Mouse (Mus musculus): ENCODE measurements at regions not wholly inside any gene's neighbourhood (a gene's known extent, or its start where the extent isn't known, plus 50 kb on each side); places are given as distances from the start of the nearest gene placed in this dataset.
A peak's percentile ranks its signal among the peaks of the same experiment; 100 is the strongest.

- H3K27ac ChIP-seq (ENCODE audit: insufficient read depth, low read depth, low read length) = no peak overlapping the region
- H3K4me1 ChIP-seq (ENCODE audit: control insufficient read depth, insufficient read depth, low read length) = no peaks in the 10 kb centered on the region
- H3K36me3 ChIP-seq (ENCODE audit: control insufficient read depth, insufficient read depth, low read length) = no peaks in the 10 kb centered on the region
- no peak overlapping the region for H3K4me3 ChIP-seq (ENCODE audit: insufficient read depth, low read depth, low read length)
- TF ChIP-seq CTCF (conservative IDR thresholded peaks at IDR 0.05; ENCODE audit: insufficient read depth, insufficient read length, low read depth, low read length) (no peak), POLR2A (IDR thresholded peaks at IDR 0.05; ENCODE audit: low read depth, low read length) (no peak)
- WGBS = 65% methylated on average over 3 of the region's 3 CpGs
- DNase-seq = no peak
- no peaks in the 10 kb centered on the region for H3K27me3 ChIP-seq (replicated peaks; ENCODE audit: control insufficient read depth, insufficient read depth, low read length)
These were observed 131.4 kb downstream of the Tex36 start for GRCm38 (mm10) chr7:133470620-133470958.

- Histone ChIP-seq H3K27ac (ENCODE audit: insufficient read depth, low read depth, low read length) (no peak overlapping the region), H3K4me1 (ENCODE audit: control insufficient read depth, insufficient read depth, low read length) (no peaks in the 10 kb centered on the region), H3K27me3 (replicated peaks; ENCODE audit: control insufficient read depth, insufficient read depth, low read length) (no peaks in the 10 kb centered on the region), H3K36me3 (ENCODE audit: control insufficient read depth, insufficient read depth, low read length) (no peaks in the 10 kb centered on the region), H3K4me3 (ENCODE audit: insufficient read depth, low read depth, low read length) (no peak overlapping the region)
- no peak for DNase-seq
- 62% methylated on average over 6 of the region's 6 CpGs for WGBS
- TF ChIP-seq POLR2A (IDR thresholded peaks at IDR 0.05; ENCODE audit: low read depth, low read length) = no peak
- TF ChIP-seq CTCF (conservative IDR thresholded peaks at IDR 0.05; ENCODE audit: insufficient read depth, insufficient read length, low read depth, low read length) = no peak
These were observed 131.9 kb downstream of the Tex36 start for GRCm38 (mm10) chr7:133469952-133470619.

- TF ChIP-seq POLR2A (IDR thresholded peaks at IDR 0.05; ENCODE audit: low read depth, low read length) (no peak), CTCF (conservative IDR thresholded peaks at IDR 0.05; ENCODE audit: insufficient read depth, insufficient read length, low read depth, low read length) (no peak)
- H3K4me3 ChIP-seq (ENCODE audit: insufficient read depth, low read depth, low read length) = no peak overlapping the region
- H3K27ac ChIP-seq (ENCODE audit: insufficient read depth, low read depth, low read length) = no peak overlapping the region
- DNase-seq = no peak
- WGBS = 79% methylated on average over 3 of the region's 3 CpGs
- no peaks in the 10 kb centered on the region for H3K27me3 ChIP-seq (replicated peaks; ENCODE audit: control insufficient read depth, insufficient read depth, low read length)
- no peaks in the 10 kb centered on the region for H3K4me1 ChIP-seq (ENCODE audit: control insufficient read depth, insufficient read depth, low read length)
- no peaks in the 10 kb centered on the region for H3K36me3 ChIP-seq (ENCODE audit: control insufficient read depth, insufficient read depth, low read length)
These were observed 132.9 kb downstream of the Tex36 start for GRCm38 (mm10) chr7:133469106-133469505.

- Histone ChIP-seq H3K27me3 (replicated peaks; ENCODE audit: control insufficient read depth, insufficient read depth, low read length) (no peaks in the 10 kb centered on the region; the same call in 1 of the 2 replicates), H3K36me3 (ENCODE audit: control insufficient read depth, insufficient read depth, low read length) (no peaks in the 10 kb centered on the region), H3K4me3 (ENCODE audit: insufficient read depth, low read depth, low read length) (no peak overlapping the region), H3K4me1 (ENCODE audit: control insufficient read depth, insufficient read depth, low read length) (no peaks in the 10 kb centered on the region), H3K27ac (ENCODE audit: insufficient read depth, low read depth, low read length) (no peak overlapping the region)
- no peak for TF ChIP-seq POLR2A (IDR thresholded peaks at IDR 0.05; ENCODE audit: low read depth, low read length)
- DNase-seq = no peak
- WGBS = 51% methylated on average over 3 of the region's 3 CpGs
These were observed 133.6 kb downstream of the Tex36 start for GRCm38 (mm10) chr7:133468346-133468745.

GRCm38 (mm10) chr7:133467579-133467978 lies 134.4 kb downstream of the Tex36 start:
- DNase-seq = no peak
- Histone ChIP-seq H3K27ac (ENCODE audit: insufficient read depth, low read depth, low read length) (no peak overlapping the region), H3K4me1 (ENCODE audit: control insufficient read depth, insufficient read depth, low read length) (no peaks in the 10 kb centered on the region), H3K4me3 (ENCODE audit: insufficient read depth, low read depth, low read length) (no peak overlapping the region), H3K27me3 (replicated peaks; ENCODE audit: control insufficient read depth, insufficient read depth, low read length) (no peaks in the 10 kb centered on the region; the same call in 1 of the 2 replicates), H3K36me3 (ENCODE audit: control insufficient read depth, insufficient read depth, low read length) (no peaks in the 10 kb centered on the region)
- TF ChIP-seq CTCF (conservative IDR thresholded peaks at IDR 0.05; ENCODE audit: insufficient read depth, insufficient read length, low read depth, low read length) (no peak), POLR2A (IDR thresholded peaks at IDR 0.05; ENCODE audit: low read depth, low read length) (no peak)
- WGBS = 91% methylated on average over 3 of the region's 3 CpGs

GRCm38 (mm10) chr7:133459306-133459705 lies 142.7 kb downstream of the Tex36 start:
- Histone ChIP-seq H3K27ac (ENCODE audit: insufficient read depth, low read depth, low read length) (no peak overlapping the region), H3K4me3 (ENCODE audit: insufficient read depth, low read depth, low read length) (no peak overlapping the region)
- WGBS = 66% methylated on average over 7 of the region's 7 CpGs

GRCm38 (mm10) chr7:133457436-133458324 lies 144.3 kb downstream of the Tex36 start:
- H3K27me3 ChIP-seq (replicated peaks; ENCODE audit: control insufficient read depth, insufficient read depth, low read length) = no peaks in the 10 kb centered on the region
- WGBS = 57% methylated on average over 16 of the region's 16 CpGs
- H3K27ac ChIP-seq (ENCODE audit: insufficient read depth, low read depth, low read length) = no peak overlapping the region
- peak; percentile 14 for DNase-seq
- no peaks in the 10 kb centered on the region for H3K4me1 ChIP-seq (ENCODE audit: control insufficient read depth, insufficient read depth, low read length)
- no peak overlapping the region for H3K4me3 ChIP-seq (ENCODE audit: insufficient read depth, low read depth, low read length)
- H3K36me3 ChIP-seq (ENCODE audit: control insufficient read depth, insufficient read depth, low read length) = no peaks in the 10 kb centered on the region
- TF ChIP-seq POLR2A (IDR thresholded peaks at IDR 0.05; ENCODE audit: low read depth, low read length) (no peak), CTCF (conservative IDR thresholded peaks at IDR 0.05; ENCODE audit: insufficient read depth, insufficient read length, low read depth, low read length) (no peak)

More at GRCm38 (mm10) chr7:133459306-133459705, 142.7 kb downstream of the Tex36 start:
- DNase-seq = no peak
- Histone ChIP-seq H3K4me1 (ENCODE audit: control insufficient read depth, insufficient read depth, low read length) (no peaks in the 10 kb centered on the region), H3K27me3 (replicated peaks; ENCODE audit: control insufficient read depth, insufficient read depth, low read length) (no peaks in the 10 kb centered on the region; the same call in 1 of the 2 replicates), H3K36me3 (ENCODE audit: control insufficient read depth, insufficient read depth, low read length) (no peaks in the 10 kb centered on the region)
- TF ChIP-seq CTCF (conservative IDR thresholded peaks at IDR 0.05; ENCODE audit: insufficient read depth, insufficient read length, low read depth, low read length) = no peak
- TF ChIP-seq POLR2A (IDR thresholded peaks at IDR 0.05; ENCODE audit: low read depth, low read length) = no peak

All from kidney, adult 2 months (tissue).